Mouse (Mus musculus) C2C12 (cell line): Measurements from ENCODE around the gene Gm2696.
"Not testable (repeated sequence)": the region's sequence is repeated elsewhere in the genome, so short reads cannot be mapped to it uniquely, and the experiment has no call there.

Experiments
- CEBPB ChIP-seq: IDR thresholded peaks from one replicate; pipeline ENCODE4 v1.6.1; 2011; ENCODE audit warnings: low read depth, mild to moderate bottlenecking, control low read depth, moderate library complexity
- CTCF ChIP-seq: IDR thresholded peaks from one replicate; pipeline ENCODE4 v1.5.1; 2011; ENCODE audit not compliant: control insufficient read depth, insufficient read depth, insufficient read length
- MAX ChIP-seq: IDR thresholded peaks from one replicate; pipeline ENCODE4 v1.6.1; 2011; ENCODE audit warnings: mild to moderate bottlenecking, control low read depth
- MYOD1 ChIP-seq: IDR thresholded peaks from one replicate; pipeline ENCODE4 v1.6.1; 2011; ENCODE audit warnings: low read depth; ENCODE audit not compliant: control insufficient read depth, insufficient read length

GRCm38 (mm10) chr10:77783396-77783795, 31.1 kb upstream of the Gm2696 start:
- TF ChIP-seq CTCF, MYOD1, MAX, CEBPB: not testable (repeated sequence)
